Mouse (Mus musculus) ES-E14 (cell line): ENCODE results near the gene Olfr971.

ENCODE experiments used
- HCFC1 ChIP-seq: IDR thresholded peaks from 2 replicates; pipeline ENCODE4 v1.6.1; 2012; ENCODE audit warnings: low read length, inconsistent platforms, borderline replicate concordance; ENCODE audit not compliant: insufficient read depth
- ZC3H11A ChIP-seq: IDR thresholded peaks from 2 replicates; pipeline ENCODE4 v1.6.1; 2012; ENCODE audit warnings: low read depth, mild to moderate bottlenecking, inconsistent platforms, low read length, borderline replicate concordance
- ZNF384 ChIP-seq: IDR thresholded peaks from 2 replicates; pipeline ENCODE4 v1.6.1; 2012; ENCODE audit warnings: low read depth, low read length, inconsistent platforms

GRCm38 (mm10) chr9:39866122-39866521, 29.4 kb downstream of the Olfr971 start, which contains the start of gene Olfr972:
- TF ChIP-seq ZNF384 = no peak
- no peak for TF ChIP-seq HCFC1
- TF ChIP-seq ZC3H11A = no peak
